28 mouse cellular contexts compared by ENCODE assay signal in the genomic region with DNA sequence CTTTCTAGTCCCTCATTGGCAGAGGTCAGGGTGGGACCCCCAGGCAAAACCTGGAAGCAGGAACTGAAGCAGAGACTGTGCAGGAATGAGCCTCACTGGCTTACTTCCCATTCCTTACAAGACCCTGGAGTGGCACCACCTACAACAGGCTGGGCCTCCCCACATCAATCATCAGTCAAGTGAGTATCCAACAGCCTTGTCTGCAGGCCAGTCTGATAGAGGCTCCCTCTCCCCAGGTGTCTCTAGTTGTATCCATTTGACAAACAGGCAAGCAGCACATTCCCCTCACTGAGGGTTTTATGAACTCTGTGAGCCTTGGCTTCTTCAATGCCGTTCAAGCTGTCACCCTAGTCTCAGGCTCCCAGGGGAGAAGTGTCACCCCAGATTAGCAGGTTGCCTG. TPM values are rescaled to one million over a fixed set of nuclear protein-coding genes. Genes with fewer than 3 reads are reported as not detected.
"Had no signal": no experiment of that assay in that cellular context is flagged by ENCODE, and none has a peak within 500 bp of the region (broad histone marks: within the 10 kb centered on the region; RNA-seq: fewer than 3 reads in every experiment).

No protein-coding gene starts in this region.

- H3K4me2 ChIP-seq: embryonic facial prominence, embryonic 12.5 days; embryonic facial prominence, embryonic 13.5 days; embryonic facial prominence, embryonic 15.5 days; forebrain, embryonic 12.5 days; forebrain, embryonic 13.5 days; forebrain, embryonic 15.5 days had no signal

- DNase-seq: cerebellum, adult 2 months; cerebellum, adult 8-10 months; cerebellum, adult 9-10 months; cerebellum, adult 9-11 months; cerebellum, postnatal 10 days; cerebellum, postnatal 14 days; cerebellum, postnatal 25 days; cerebellum, postnatal 36 days; embryo, embryonic 11 days; forebrain, postnatal 0 days; gastrocnemius, adult 2 months; gastrocnemius, postnatal 10 days; gastrocnemius, postnatal 14 days; gastrocnemius, postnatal 25 days; gastrocnemius, postnatal 36 days; heart, adult 18-20 months; heart, adult 2 months had no signal

- H3K9ac ChIP-seq: embryonic facial prominence, embryonic 12.5 days; embryonic facial prominence, embryonic 13.5 days; embryonic facial prominence, embryonic 15.5 days; forebrain, embryonic 12.5 days; forebrain, embryonic 13.5 days; forebrain, embryonic 15.5 days; forebrain, postnatal 0 days had no signal

- H3K27ac ChIP-seq: embryonic facial prominence, embryonic 10.5 days; embryonic facial prominence, embryonic 12.5 days; embryonic facial prominence, embryonic 13.5 days; embryonic facial prominence, embryonic 15.5 days; forebrain, embryonic 10.5 days; forebrain, embryonic 12.5 days; forebrain, embryonic 13.5 days; forebrain, embryonic 15.5 days; gastrocnemius, adult 2 months; heart, adult 2 months had no signal

- H3K27me3 ChIP-seq: embryonic facial prominence, embryonic 12.5 days; embryonic facial prominence, embryonic 13.5 days; embryonic facial prominence, embryonic 15.5 days; forebrain, embryonic 12.5 days; forebrain, embryonic 13.5 days; forebrain, embryonic 15.5 days had no signal

- ATAC-seq: forebrain, embryonic 13.5 days; forebrain, embryonic 14.5 days; forebrain, embryonic 15.5 days; forebrain, embryonic 16.5 days; forebrain, postnatal 0 days had no signal

- H3K36me3 ChIP-seq: embryonic facial prominence, embryonic 10.5 days; embryonic facial prominence, embryonic 12.5 days; embryonic facial prominence, embryonic 13.5 days; embryonic facial prominence, embryonic 15.5 days; forebrain, embryonic 10.5 days; forebrain, embryonic 12.5 days; forebrain, embryonic 15.5 days had no signal

- H3K4me3 ChIP-seq: embryonic facial prominence, embryonic 10.5 days; embryonic facial prominence, embryonic 12.5 days; embryonic facial prominence, embryonic 13.5 days; embryonic facial prominence, embryonic 15.5 days; erythroblast, embryonic 14.5 days; forebrain, embryonic 10.5 days; forebrain, embryonic 12.5 days; forebrain, embryonic 13.5 days; forebrain, embryonic 15.5 days; gastrocnemius, adult 2 months; heart, adult 2 months had no signal

- H3K9me3 ChIP-seq: embryonic facial prominence, embryonic 15.5 days; forebrain, embryonic 13.5 days; forebrain, embryonic 15.5 days had no signal

- H3K4me1 ChIP-seq: embryonic facial prominence, embryonic 12.5 days; embryonic facial prominence, embryonic 13.5 days; embryonic facial prominence, embryonic 15.5 days; forebrain, embryonic 10.5 days; forebrain, embryonic 12.5 days; forebrain, embryonic 13.5 days; forebrain, embryonic 15.5 days had no signal

RNA-seq across cellular contexts. Expression of a gene that starts 40.8 kb away (rescaled TPM):
- polyA plus RNA-seq: erythroblast, embryonic 14.5 days had no signal
